ENCODE assay signal across 29 mouse cellular contexts in the genomic region with DNA sequence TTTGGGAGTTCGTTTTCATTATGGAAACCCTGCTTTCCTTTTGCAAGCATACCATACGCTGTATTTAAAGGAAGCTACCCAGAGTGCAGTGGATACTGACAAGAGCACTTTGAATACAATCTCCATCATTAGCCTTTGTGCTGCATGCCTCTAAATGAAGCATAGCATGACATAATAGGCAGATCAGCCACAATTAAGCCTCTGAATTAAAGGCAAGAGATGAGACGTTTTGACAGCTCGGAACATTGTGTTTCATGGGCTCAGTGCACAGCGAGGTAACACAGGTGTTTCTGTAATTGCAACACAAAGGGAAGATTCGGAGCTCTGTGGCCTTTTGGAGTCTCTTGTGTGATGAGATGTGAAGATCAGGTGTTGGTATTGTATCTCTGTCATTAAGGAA. TPM values are rescaled to one million over a fixed set of nuclear protein-coding genes. Genes with fewer than 3 reads are reported as not detected.
DNase-seq lines count a peak whose midpoint lies in the region; TF ChIP-seq lines count a peak whose summit lies in the region.
"Had no signal": no experiment of that assay in that cellular context is flagged by ENCODE, and none has a peak within 500 bp of the region (broad histone marks: within the 10 kb centered on the region; RNA-seq: fewer than 3 reads in every experiment).

No protein-coding gene starts in this region.

- DNase-seq in brain, adult 2 months (ENCODE audit: low read depth, low spot score): peak; percentile 26
- peak; percentile 25 for DNase-seq in brain, embryonic 14.5 days (ENCODE audit: low read depth)
- DNase-seq in retina, embryonic 14.5 days (ENCODE audit: low spot score): peak; percentile 57
- DNase-seq in retina, postnatal 1 day: peak; percentile 55
- DNase-seq in layer of hippocampus, adult 18-20 months (ENCODE audit: low spot score in 2 of 2): no peak
- DNase-seq in left cerebral cortex, adult 11 months (ENCODE audit: low spot score): no peak
- no peak for DNase-seq in spleen, adult 12 weeks (ENCODE audit: low spot score)
- DNase-seq in layer of hippocampus, adult 9-10 months (ENCODE audit: low spot score): no peak
- DNase-seq: adrenal gland, adult 2 months; adrenal gland, adult 8-10 months; adrenal gland, postnatal 10 days; adrenal gland, postnatal 14 days; adrenal gland, postnatal 25 days; adrenal gland, postnatal 36 days; B cell, adult 2 months; cerebellum, adult 11 months; cerebellum, adult 11-12 months; cerebellum, adult 18-20 months; cerebellum, adult 2 months had no signal

- TF ChIP-seq CTCF in brain, embryonic 14.5 days (IDR thresholded peaks at IDR 0.05; ENCODE audit: borderline replicate concordance, extremely low read depth, insufficient read depth, insufficient read length): no peak

- TF ChIP-seq POLR2A in brain, embryonic 14.5 days (IDR thresholded peaks at IDR 0.05; ENCODE audit: borderline replicate concordance, extremely low read depth, insufficient read depth, insufficient read length, poor library complexity, severe bottlenecking): no peak

RNA-seq across cellular contexts. Expression of gene A730009L09Rik, which starts 41.5 kb away (rescaled TPM):
- 0.04 TPM in 2 replicates for polyA plus RNA-seq in brain, embryonic 14.5 days (2012; rRNA removed)
- under 1 TPM; 0.45 to 0.51 TPM for total RNA-seq in layer of hippocampus, adult 18-20 months (2021)
- total RNA-seq: adrenal gland, adult 18-20 months; adrenal gland, adult 2 months; adrenal gland, adult 8-10 months; adrenal gland, postnatal 10 days; adrenal gland, postnatal 14 days; adrenal gland, postnatal 25 days; adrenal gland, postnatal 36 days; adrenal gland, postnatal 4 days; CH12.LX; ES-E14; MEL had no signal
- polyA plus RNA-seq: activated CD4-positive, CD25-positive, alpha-beta regulatory T cell, adult 4 months; adrenal gland, adult 2 months; C2C12; CD4-positive, CD25-positive, alpha-beta regulatory T cell, adult 4 months; G1E; Patski had no signal

Comparison
In these comparisons a context has a peak if more than half of its experiments do, and no peak if none do; other contexts are left out.
1. DNase-seq: peak in brain, adult 2 months (single experiment), brain, embryonic 14.5 days (single experiment), retina, embryonic 14.5 days (single experiment) and retina, postnatal 1 day (single experiment); none in layer of hippocampus, adult 18-20 months (0 of 2), left cerebral cortex, adult 11 months (single experiment), spleen, adult 12 weeks (single experiment) and layer of hippocampus, adult 9-10 months (single experiment).